Mouse (Mus musculus) kidney, adult 2 months (tissue): Measurements from ENCODE around the gene Ifnar2.

Experiments used
- CTCF ChIP-seq: fragments of 200-500 bp; conservative IDR thresholded peaks from 2 replicates; pipeline ENCODE4 v1.5.1; 2011; ENCODE audit warnings: low read depth, mild to moderate bottlenecking, control low read depth, low read length, moderate library complexity, mixed read lengths; ENCODE audit not compliant: insufficient read depth, insufficient read length
- POLR2A ChIP-seq: fragments of 200-500 bp; IDR thresholded peaks from one replicate; pipeline ENCODE4 v1.6.1; 2011; ENCODE audit warnings: low read depth, low read length, control low read depth

GRCm38 (mm10) chr16:91427461-91427860, 54.9 kb downstream of the Ifnar2 start:
- no peak for TF ChIP-seq POLR2A
- TF ChIP-seq CTCF, result no peak
